Comparison of ENCODE assay signal across 33 mouse cellular contexts in the genomic region with DNA sequence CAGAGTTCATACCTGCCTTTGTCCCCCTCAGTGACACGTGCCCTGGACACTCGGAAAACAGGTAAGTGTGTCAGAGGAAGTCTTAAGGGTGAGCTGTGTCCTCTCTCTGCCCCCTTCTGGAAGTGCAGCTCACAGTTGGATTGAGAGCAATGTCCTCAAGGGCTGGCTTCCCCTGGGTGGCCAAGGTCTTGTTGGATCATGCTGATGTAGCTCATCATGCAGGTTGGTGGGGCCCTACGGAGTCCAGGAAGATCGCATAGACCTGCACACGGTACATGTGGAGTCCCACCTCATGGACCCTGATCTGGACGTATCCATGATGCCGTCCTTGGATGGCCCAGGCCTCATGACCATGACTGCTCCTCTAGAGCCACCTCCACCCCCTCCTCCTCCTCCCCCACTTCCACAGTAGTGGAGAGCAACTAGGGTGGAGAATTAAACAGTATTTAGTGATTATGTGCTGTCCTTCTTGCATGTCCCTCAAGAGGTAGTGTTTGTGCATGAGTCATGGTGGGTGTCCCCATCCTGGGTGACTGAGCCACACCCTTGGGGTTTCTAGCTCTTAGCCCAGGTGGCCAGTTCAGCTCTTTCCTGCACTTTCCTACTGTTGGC. TPM values are rescaled to one million over a fixed set of nuclear protein-coding genes. Genes with fewer than 3 reads are reported as not detected.
DNase-seq lines count a peak whose midpoint lies in the region; ATAC-seq and TF ChIP-seq lines count a peak whose summit lies in the region.
"Had no signal": no experiment of that assay in that cellular context is flagged by ENCODE, and none has a peak within 500 bp of the region (broad histone marks: within the 10 kb centered on the region; RNA-seq: fewer than 3 reads in every experiment).

No protein-coding gene starts in this region.

- no peak overlapping the region for H3ac ChIP-seq in myocyte (ENCODE audit: control insufficient read depth, insufficient read length)

- no peak for ATAC-seq in intestine, postnatal 0 days
- ATAC-seq in intestine, embryonic 15.5 days: no peak
- ATAC-seq: forebrain, embryonic 16.5 days; midbrain, embryonic 13.5 days; Patski had no signal

- WGBS in cerebellum, adult 2 months: 59% methylated on average over 7 of the region's 7 CpGs
- 85% methylated on average over 7 of the region's 7 CpGs for WGBS in intestine, postnatal 0 days
- 78% methylated on average over 7 of the region's 7 CpGs for WGBS in intestine, embryonic 15.5 days

- H3K4me3 ChIP-seq in cerebellum, adult 2 months (replicated peaks; ENCODE audit: insufficient read depth, low read depth, low read length): no peak overlapping the region
- no peak overlapping the region for H3K4me3 ChIP-seq in intestine, postnatal 0 days (ENCODE audit: low read depth, low read length)
- H3K4me3 ChIP-seq in intestine, embryonic 15.5 days (replicated peaks): no peak overlapping the region
- no peak overlapping the region for H3K4me3 ChIP-seq in myocyte
- H3K4me3 ChIP-seq: embryonic facial prominence, embryonic 13.5 days; forebrain, embryonic 10.5 days; midbrain, embryonic 13.5 days had no signal

- no peaks in the 10 kb centered on the region for H3K9me3 ChIP-seq in intestine, postnatal 0 days (ENCODE audit: control insufficient read depth)
- H3K9me3 ChIP-seq in intestine, embryonic 15.5 days: no peaks in the 10 kb centered on the region
- H3K9me3 ChIP-seq: embryonic facial prominence, embryonic 13.5 days; forebrain, embryonic 10.5 days; heart, embryonic 10.5 days; heart, embryonic 15.5 days; midbrain, embryonic 13.5 days had no signal

- H3K27me3 ChIP-seq in cerebellum, adult 2 months (ENCODE audit: control insufficient read depth, insufficient read depth, low read length): no peaks in the 10 kb centered on the region
- H3K27me3 ChIP-seq in intestine, postnatal 0 days (replicated peaks; ENCODE audit: control insufficient read depth, insufficient read depth, low read length): peaks cover 45% of the 10 kb centered on the region
- H3K27me3 ChIP-seq in intestine, embryonic 15.5 days (replicated peaks): peaks cover 59% of the 10 kb centered on the region
- H3K27me3 ChIP-seq in myocyte (ENCODE audit: control insufficient read depth, insufficient read depth, insufficient read length): peaks cover 31% of the 10 kb centered on the region
- H3K27me3 ChIP-seq: Patski had no signal

- DNase-seq in cerebellum, adult 2 months: peak; percentile 46 to 55
- DNase-seq in cerebellum, postnatal 36 days: no peak
- DNase-seq in thymus, postnatal 4 days: no peak
- no peak for DNase-seq in gastrocnemius, postnatal 4 days (ENCODE audit: low spot score in 2 of 2)
- DNase-seq: liver; retina, postnatal 1 day; right cerebral cortex, postnatal 14 days had no signal

- no peak overlapping the region for H3K27ac ChIP-seq in cerebellum, adult 2 months (ENCODE audit: insufficient read depth, low read length)
- H3K27ac ChIP-seq in intestine, postnatal 0 days (ENCODE audit: low read depth, low read length): no peak overlapping the region
- H3K27ac ChIP-seq in intestine, embryonic 15.5 days: no peak overlapping the region
- H3K27ac ChIP-seq: embryonic facial prominence, embryonic 13.5 days; forebrain, embryonic 10.5 days; heart, embryonic 10.5 days; heart, embryonic 15.5 days; kidney, postnatal 0 days; liver, embryonic 14.5 days; macrophage; midbrain, embryonic 13.5 days had no signal

- no peaks in the 10 kb centered on the region for H3K79me2 ChIP-seq in myocyte (ENCODE audit: control insufficient read depth, insufficient read depth)

- H3K4me1 ChIP-seq in cerebellum, adult 2 months (ENCODE audit: control insufficient read depth, insufficient read depth, low read length): peaks cover 63% of the 10 kb centered on the region
- peaks cover 19% of the 10 kb centered on the region; the same call in 1 of the 2 replicates for H3K4me1 ChIP-seq in intestine, postnatal 0 days (replicated peaks; ENCODE audit: control insufficient read depth, insufficient read depth, low read length)
- H3K4me1 ChIP-seq in intestine, embryonic 15.5 days (replicated peaks): peaks cover 29% of the 10 kb centered on the region

- peaks cover 16% of the 10 kb centered on the region for H3K36me3 ChIP-seq in intestine, postnatal 0 days (ENCODE audit: control insufficient read depth, insufficient read depth)
- peaks cover 11% of the 10 kb centered on the region; the same call in 1 of the 2 replicates for H3K36me3 ChIP-seq in intestine, embryonic 15.5 days
- peaks cover 18% of the 10 kb centered on the region for H3K36me3 ChIP-seq in myocyte (ENCODE audit: control insufficient read depth, insufficient read depth)

- TF ChIP-seq CTCF in cerebellum, adult 2 months (IDR thresholded peaks at IDR 0.05; ENCODE audit: borderline replicate concordance, insufficient read depth, low read depth, low read length): 0 out of 2 replicates have a peak, but pooled peaks have one; percentile 16
- 0 out of 2 replicates have a peak, but pooled peaks have one; percentile 28 for TF ChIP-seq CTCF in intestine, postnatal 0 days (IDR thresholded peaks at IDR 0.05; ENCODE audit: low read depth)

- 0 out of 2 replicates have a peak, but pooled peaks have one; percentile 32 for TF ChIP-seq POLR2A in cerebellum, adult 2 months (IDR thresholded peaks at IDR 0.05; ENCODE audit: borderline replicate concordance, insufficient read depth, low read length)
- TF ChIP-seq POLR2A in myocyte (IDR thresholded peaks at IDR 0.05; ENCODE audit: insufficient read length, low read depth): no peak

- H3K4me2 ChIP-seq in intestine, postnatal 0 days (replicated peaks; ENCODE audit: low read depth): no peak overlapping the region
- no peak overlapping the region for H3K4me2 ChIP-seq in intestine, embryonic 15.5 days (replicated peaks)
- peak overlapping the region; percentile 93 for H3K4me2 ChIP-seq in myocyte (ENCODE audit: low read depth)
- H3K4me2 ChIP-seq: embryonic facial prominence, embryonic 13.5 days had no signal

- no peak overlapping the region for H3K9ac ChIP-seq in intestine, postnatal 0 days (ENCODE audit: low read depth, low read length)
- no peak overlapping the region for H3K9ac ChIP-seq in intestine, embryonic 15.5 days
- H3K9ac ChIP-seq: embryonic facial prominence, embryonic 13.5 days; heart, embryonic 15.5 days; liver, embryonic 14.5 days; midbrain, embryonic 13.5 days had no signal

TF ChIP-seq in myocyte, 11 proteins besides CTCF, POLR2A, EP300 and RAD21:
- TF ChIP-seq MAX (IDR thresholded peaks at IDR 0.05; ENCODE audit: low read depth) (no peak), REST (IDR thresholded peaks at IDR 0.05; ENCODE audit: insufficient read depth, insufficient read length) (no peak), MYOD1 (IDR thresholded peaks at IDR 0.05; ENCODE audit: control insufficient read depth in 1 of 3, insufficient read length in 2 of 3, low read depth in 2 of 3) (no peak), SRF (IDR thresholded peaks at IDR 0.05; ENCODE audit: control insufficient read depth, insufficient read length, low read depth) (no peak), TCF12 (IDR thresholded peaks at IDR 0.05; ENCODE audit: insufficient read depth, poor library complexity, severe bottlenecking) (no peak), USF1 (IDR thresholded peaks at IDR 0.05; ENCODE audit: low read depth) (no peak), CEBPB (IDR thresholded peaks at IDR 0.05; ENCODE audit: insufficient read depth, poor library complexity, severe bottlenecking) (no peak), POLR2AphosphoS2 (IDR thresholded peaks at IDR 0.05; ENCODE audit: insufficient read length, low read depth) (no peak), TCF3 (IDR thresholded peaks at IDR 0.05; ENCODE audit: insufficient read length, low read depth) (no peak), E2F4 (IDR thresholded peaks at IDR 0.05; ENCODE audit: insufficient read depth) (no peak), MYOG (IDR thresholded peaks at IDR 0.05; ENCODE audit: control insufficient read depth in 1 of 3, insufficient read depth in 1 of 3, insufficient read length in 2 of 3, low read depth in 2 of 3) (no peak)
TF ChIP-seq in myocyte: peak in this region for 0.

RNA-seq across cellular contexts. Expression of a gene that starts 0.9 kb away (rescaled TPM):
- polyA plus RNA-seq in cerebellum, adult 2 months (2012; rRNA removed): 0.20 and 0.21 TPM in 2 replicates
- polyA plus RNA-seq in intestine, postnatal 0 days (2015; fragmentation: Nextera tagmentation; extraction: Ambion mirVana): 5.5 and 6.6 TPM in 2 replicates
- 0.43 and 1.8 TPM in 2 replicates for polyA plus RNA-seq in intestine, embryonic 15.5 days (2015; fragmentation: Nextera tagmentation; extraction: Ambion mirVana)
- 1.6 TPM for polyA plus RNA-seq in myocyte (2012; fragmentation: generic; extraction: Trizol)
- not detected for total RNA-seq in gastrocnemius, postnatal 4 days (2021)
- total RNA-seq: adrenal gland, postnatal 14 days; gastrocnemius, adult 8-10 months; granulocyte monocyte progenitor cell, adult 5-6 weeks; heart, postnatal 25 days; left cerebral cortex, postnatal 10 days; megakaryocyte-erythroid progenitor cell, adult 5-6 weeks; MEL had no signal
- polyA plus RNA-seq: forebrain, embryonic 10.5 days; forebrain, embryonic 16.5 days; heart, embryonic 10.5 days; hindbrain, embryonic 11.5 days; intestine, embryonic 14.5 days; limb, embryonic 11.5 days; liver, embryonic 14.5 days; macrophage; neural tube, embryonic 14.5 days; Patski had no signal

RNA-seq across cellular contexts. Expression of a gene that starts 0.9 kb away (rescaled TPM):
- not detected in 2 replicates for polyA plus RNA-seq in cerebellum, adult 2 months (2012; rRNA removed)
- not detected in 2 replicates for polyA plus RNA-seq in intestine, postnatal 0 days (2015; fragmentation: Nextera tagmentation; extraction: Ambion mirVana)
- not detected in 2 replicates for polyA plus RNA-seq in intestine, embryonic 15.5 days (2015; fragmentation: Nextera tagmentation; extraction: Ambion mirVana)
- 0.40 TPM for polyA plus RNA-seq in myocyte (2012; fragmentation: generic; extraction: Trizol)
- total RNA-seq in gastrocnemius, postnatal 4 days (2021): not detected
- total RNA-seq: adrenal gland, postnatal 14 days; gastrocnemius, adult 8-10 months; granulocyte monocyte progenitor cell, adult 5-6 weeks; heart, postnatal 25 days; left cerebral cortex, postnatal 10 days; megakaryocyte-erythroid progenitor cell, adult 5-6 weeks; MEL had no signal
- polyA plus RNA-seq: embryonic facial prominence, embryonic 13.5 days; forebrain, embryonic 10.5 days; forebrain, embryonic 16.5 days; heart, embryonic 10.5 days; heart, embryonic 15.5 days; hindbrain, embryonic 11.5 days; hindbrain, embryonic 16.5 days; intestine, embryonic 14.5 days; kidney, postnatal 0 days; limb, embryonic 11.5 days; liver, embryonic 14.5 days; lung, adult 2 months; macrophage; midbrain, embryonic 13.5 days; neural tube, embryonic 14.5 days; Patski had no signal

RNA-seq across cellular contexts. Expression of a gene that starts 16.6 kb away (rescaled TPM):
- polyA plus RNA-seq in cerebellum, adult 2 months (2012; rRNA removed): 103 TPM in 2 replicates
- polyA plus RNA-seq in intestine, postnatal 0 days (2015; fragmentation: Nextera tagmentation; extraction: Ambion mirVana): 41.6 and 43.4 TPM in 2 replicates
- 95.8 and 103 TPM in 2 replicates for polyA plus RNA-seq in intestine, embryonic 15.5 days (2015; fragmentation: Nextera tagmentation; extraction: Ambion mirVana)
- polyA plus RNA-seq in myocyte (2012; fragmentation: generic; extraction: Trizol): 97.9 TPM
- total RNA-seq in gastrocnemius, postnatal 4 days (2021): 10 to 100 TPM; 64.9 to 69.0 TPM

RNA-seq across cellular contexts. Expression of a gene that starts 16.6 kb away (rescaled TPM):
- 74.5 and 75.9 TPM in 2 replicates for polyA plus RNA-seq in cerebellum, adult 2 months (2012; rRNA removed)
- 105 and 108 TPM in 2 replicates for polyA plus RNA-seq in intestine, postnatal 0 days (2015; fragmentation: Nextera tagmentation; extraction: Ambion mirVana)
- polyA plus RNA-seq in intestine, embryonic 15.5 days (2015; fragmentation: Nextera tagmentation; extraction: Ambion mirVana): 200 and 212 TPM in 2 replicates
- polyA plus RNA-seq in myocyte (2012; fragmentation: generic; extraction: Trizol): 106 TPM
- 10 to 100 TPM; 55.9 to 58.1 TPM for total RNA-seq in gastrocnemius, postnatal 4 days (2021)

RNA-seq across cellular contexts. Expression of a gene that starts 26.4 kb away (rescaled TPM):
- 91.0 and 96.9 TPM in 2 replicates for polyA plus RNA-seq in cerebellum, adult 2 months (2012; rRNA removed)
- polyA plus RNA-seq in intestine, postnatal 0 days (2015; fragmentation: Nextera tagmentation; extraction: Ambion mirVana): 62.0 and 68.3 TPM in 2 replicates
- polyA plus RNA-seq in intestine, embryonic 15.5 days (2015; fragmentation: Nextera tagmentation; extraction: Ambion mirVana): 20.7 and 23.6 TPM in 2 replicates
- polyA plus RNA-seq in myocyte (2012; fragmentation: generic; extraction: Trizol): 5.5 TPM
- 1 to 10 TPM; 4.8 to 6.3 TPM for total RNA-seq in gastrocnemius, postnatal 4 days (2021)

Comparison
In these comparisons a context has a peak if more than half of its experiments do, and no peak if none do; other contexts are left out.
1. DNase-seq: peak in cerebellum, adult 2 months (2 of 2); none in cerebellum, postnatal 36 days (0 of 2), thymus, postnatal 4 days (single experiment) and gastrocnemius, postnatal 4 days (0 of 2).